Mouse (Mus musculus) central nervous system, embryonic 18 days (tissue): ENCODE measurements around the gene Sirt6. TPM values are rescaled to one million over a fixed set of nuclear protein-coding genes. Genes with fewer than 3 reads are reported as not detected.

Experiments
- polyA plus RNA-seq: library from polyadenylated mRNA; depleted of rRNA; stranded (reverse); fragments of >200 nt; gene quantifications from 2 replicates; pipeline ENCODE4 v1.2.3, GENCODE M21; 2012; rRNA removed

Gene Sirt6
- polyA plus RNA-seq = 45.2 and 51.5 TPM in 2 replicates

GRCm38 (mm10) chr10:81626994-81627835 is at the start of gene Sirt6:
Sirt6 (minus strand) TSS chr10:81627797.

GRCm38 (mm10) chr10:81648803-81649775 is 21.5 kb upstream of the Sirt6 start, which contains the start of gene Gm10778:
Gm10778 (plus strand) TSS chr10:81649059.

GRCm38 (mm10) chr10:81628390-81628789 is 793 bp upstream of the Sirt6 start, which contains the start of gene Ankrd24:
Ankrd24 (plus strand) TSS chr10:81628540.

GRCm38 (mm10) chr10:81605974-81606751 is 21.4 kb downstream of the Sirt6 start, which contains the start of gene BC025920:
BC025920 (plus strand) TSS chr10:81606270.

GRCm38 (mm10) chr10:81600738-81601203 is 26.8 kb downstream of the Sirt6 start, which contains the start of gene Tle6:
Tle6 (minus strand) TSS chr10:81601073.

GRCm38 (mm10) chr10:81574081-81575056 is 53.2 kb downstream of the Sirt6 start, which contains the start of gene Tle2:
Tle2 (plus strand) TSS chr10:81574561.

Other genes with a start within 250 kb of the Sirt6 start
- 138 and 139 TPM in 2 replicates for gene Fzr1, start 249.3 kb downstream of the Sirt6 start, polyA plus RNA-seq
- gene Dohh, start 243.4 kb downstream of the Sirt6 start, polyA plus RNA-seq = 66.2 and 66.7 TPM in 2 replicates
- gene Gm48551, start 243.3 kb downstream of the Sirt6 start, polyA plus RNA-seq = 6.6 and 8.8 TPM in 2 replicates
- gene Gm48552, start 238.8 kb downstream of the Sirt6 start, polyA plus RNA-seq = 7.0 and 10.1 TPM in 2 replicates
- 3.9 and 4.1 TPM in 2 replicates for gene Smim24, start 234.7 kb downstream of the Sirt6 start, polyA plus RNA-seq
- 8.6 and 8.9 TPM in 2 replicates for gene Nfic, start 172.2 kb downstream of the Sirt6 start, polyA plus RNA-seq
- gene Celf5, start 145.1 kb downstream of the Sirt6 start, polyA plus RNA-seq = 300 and 400 TPM in 2 replicates
- gene Ncln, start 131.4 kb downstream of the Sirt6 start, polyA plus RNA-seq = 141 and 144 TPM in 2 replicates
- 0.23 and 0.24 TPM in 2 replicates for gene S1pr4, start 127.7 kb downstream of the Sirt6 start, polyA plus RNA-seq
- gene Gna15, start 103.6 kb downstream of the Sirt6 start, polyA plus RNA-seq = 0.74 and 0.98 TPM in 2 replicates
- 115 and 121 TPM in 2 replicates for gene Gna11, start 82.6 kb downstream of the Sirt6 start, polyA plus RNA-seq
- 591 and 640 TPM in 2 replicates for gene Aes, start 68.3 kb downstream of the Sirt6 start, polyA plus RNA-seq
- gene Tle2, start 53.2 kb downstream of the Sirt6 start, polyA plus RNA-seq = 117 and 122 TPM in 2 replicates
- gene Tle6, start 26.7 kb downstream of the Sirt6 start, polyA plus RNA-seq = 9.6 and 12.3 TPM in 2 replicates
- 3.9 and 4.6 TPM in 2 replicates for gene BC025920, start 21.5 kb downstream of the Sirt6 start, polyA plus RNA-seq
- 121 and 135 TPM in 2 replicates for gene Ankrd24, start 743 bp upstream of the Sirt6 start, polyA plus RNA-seq
- gene Gm10778, start 21.3 kb upstream of the Sirt6 start, polyA plus RNA-seq = 3.8 and 4.0 TPM in 2 replicates
- gene Zfp433, start 77.0 kb upstream of the Sirt6 start, polyA plus RNA-seq = 6.7 and 7.2 TPM in 2 replicates
- 11.3 and 14.0 TPM in 2 replicates for gene Gm3055, start 143.4 kb upstream of the Sirt6 start, polyA plus RNA-seq
- 0.56 and 0.82 TPM in 2 replicates for gene Gm4767, start 184.4 kb upstream of the Sirt6 start, polyA plus RNA-seq
- 5.6 and 6.8 TPM in 2 replicates for gene Gm32687, start 236.1 kb upstream of the Sirt6 start, polyA plus RNA-seq